Mouse (Mus musculus) bone marrow macrophage, adult 2 months (primary cell): ENCODE results near the gene Dock4. TPM values are rescaled to one million over a fixed set of nuclear protein-coding genes. Genes with fewer than 3 reads are reported as not detected.
A peak's percentile ranks its signal among the peaks of the same experiment; 100 is the strongest.

Experiments
- H3K27ac ChIP-seq: 2 replicates; pipeline ENCODE4 v1.5.1; 2012; ENCODE audit warnings: low read depth, low read length; ENCODE audit not compliant: insufficient read depth
- H3K4me1 ChIP-seq: 2 replicates; pipeline ENCODE4 v1.6.1; 2012; ENCODE audit warnings: low read length; ENCODE audit not compliant: control insufficient read depth, insufficient read depth
- H3K4me3 ChIP-seq: 2 replicates; pipeline ENCODE4 v1.5.1; 2012; ENCODE audit warnings: mild to moderate bottlenecking, low read length, moderate library complexity; ENCODE audit not compliant: insufficient read depth
- CTCF ChIP-seq: IDR thresholded peaks from 2 replicates; pipeline ENCODE4 v1.5.1; 2012; ENCODE audit warnings: low read depth, mild to moderate bottlenecking, low read length, moderate library complexity
- POLR2A ChIP-seq: IDR thresholded peaks from 2 replicates; pipeline ENCODE4 v1.6.1; 2012; ENCODE audit warnings: mild to moderate bottlenecking, low read depth, low read length, borderline replicate concordance
- polyA plus RNA-seq: library from polyadenylated mRNA; stranded (reverse); fragments of >200 nt; gene quantifications from 2 replicates; pipeline ENCODE4 v1.2.4, GENCODE M21; 2012; ENCODE audit not compliant: missing spikeins, insufficient read depth, insufficient read length

Gene Dock4
- polyA plus RNA-seq, 1 experiment: 18.6 TPM

- Histone ChIP-seq H3K27ac (peak overlapping the region; percentile 78), H3K4me1 (peaks cover 18% of the 10 kb centered on the region), H3K4me3 (no peak overlapping the region)
- no peak for TF ChIP-seq POLR2A
- TF ChIP-seq CTCF: no peak
Observed at GRCm38 (mm10) chr12:40789379-40790361, 343.9 kb downstream of the Dock4 start.

- H3K4me3 ChIP-seq: no peak overlapping the region
- H3K27ac ChIP-seq: no peak overlapping the region
- TF ChIP-seq POLR2A (no peak), CTCF (no peak)
- peaks cover 18% of the 10 kb centered on the region for H3K4me1 ChIP-seq
Observed at GRCm38 (mm10) chr12:40791221-40791620, 345.5 kb downstream of the Dock4 start.

DNA sequence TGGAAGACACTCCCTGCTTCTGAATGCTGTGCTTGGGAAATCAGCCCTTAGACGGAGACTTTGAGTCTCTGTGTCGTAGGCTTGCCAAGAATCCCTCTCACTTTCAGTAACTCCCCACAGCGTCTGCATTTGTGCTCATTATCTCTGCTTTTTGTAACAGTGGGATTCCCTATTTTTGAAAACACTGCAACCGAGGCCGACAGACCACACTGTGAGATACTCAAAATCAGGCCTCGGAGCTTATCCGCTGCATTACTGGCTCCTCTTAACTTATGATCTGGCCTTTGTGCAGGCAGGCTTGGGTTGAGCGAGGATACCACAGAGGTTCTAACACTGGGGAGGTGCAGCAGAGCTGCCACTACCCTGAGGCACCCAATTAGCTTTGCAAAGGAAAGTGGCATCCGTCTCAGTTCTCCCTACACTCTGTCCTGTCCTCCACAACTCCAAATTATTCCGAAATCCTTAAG lies 346.5 kb downstream of the Dock4 start:
- no peak overlapping the region for H3K27ac ChIP-seq
- no peak for TF ChIP-seq CTCF
- TF ChIP-seq POLR2A: no peak
- H3K4me3 ChIP-seq: no peak overlapping the region
- peaks cover 18% of the 10 kb centered on the region for H3K4me1 ChIP-seq

- Histone ChIP-seq H3K27ac (no peak overlapping the region), H3K4me3 (no peak overlapping the region), H3K4me1 (peaks cover 7% of the 10 kb centered on the region)
- no peak for TF ChIP-seq POLR2A
- no peak for TF ChIP-seq CTCF
Observed at GRCm38 (mm10) chr12:40794066-40794465, 348.3 kb downstream of the Dock4 start.

- Histone ChIP-seq H3K4me3 (no peak overlapping the region), H3K4me1 (peaks cover 3% of the 10 kb centered on the region), H3K27ac (no peak overlapping the region)
- TF ChIP-seq POLR2A (no peak), CTCF (no peak)
Observed at GRCm38 (mm10) chr12:40794756-40795155, 349.0 kb downstream of the Dock4 start.

- Histone ChIP-seq H3K4me3 (no peak overlapping the region), H3K27ac (no peak overlapping the region), H3K4me1 (no peaks in the 10 kb centered on the region)
- TF ChIP-seq CTCF: no peak
- no peak for TF ChIP-seq POLR2A
Observed at GRCm38 (mm10) chr12:40795768-40796167, 350.0 kb downstream of the Dock4 start.

- H3K27ac ChIP-seq: no peak overlapping the region
- no peak overlapping the region for H3K4me3 ChIP-seq
- no peak for TF ChIP-seq POLR2A
- no peak for TF ChIP-seq CTCF
- no peaks in the 10 kb centered on the region for H3K4me1 ChIP-seq
Observed at GRCm38 (mm10) chr12:40796813-40797491, 351.2 kb downstream of the Dock4 start.

- Histone ChIP-seq H3K4me1 (no peaks in the 10 kb centered on the region), H3K27ac (no peak overlapping the region), H3K4me3 (no peak overlapping the region)
- TF ChIP-seq POLR2A (no peak), CTCF (no peak)
Observed at GRCm38 (mm10) chr12:40797561-40798343, 352.0 kb downstream of the Dock4 start.

- H3K4me3 ChIP-seq: no peak overlapping the region
- no peaks in the 10 kb centered on the region for H3K4me1 ChIP-seq
- no peak for TF ChIP-seq CTCF
- TF ChIP-seq POLR2A: no peak
- no peak overlapping the region for H3K27ac ChIP-seq
Observed at GRCm38 (mm10) chr12:40798344-40799017, 352.7 kb downstream of the Dock4 start.
